Mouse (Mus musculus): ENCODE results near the gene Pde4b. TPM values are rescaled to one million over a fixed set of nuclear protein-coding genes. Genes with fewer than 3 reads are reported as not detected.
A peak's percentile ranks its signal among the peaks of the same experiment; 100 is the strongest.

Pde4b gene
- polyA plus RNA-seq, 1 experiment from 2014 or later, result 2.5 TPM

- in situ Hi-C loops (cut with MboI; ENCODE audit: low pct_unique_long_range_greater_than_20kb), result no loop called here
- CTCF ChIA-PET, result interaction anchor here (1.3 to 2.4 kb wide), 2 partner anchors 8 to 11 kb away, joined by 3 to 9 read pairs; no protein-coding TSS in a partner anchor
- POLR2A ChIA-PET, result interaction anchor here (0.6 to 1.1 kb wide), 3 partner anchors 11 to 281 kb away, joined by 3 to 4 read pairs (median 3); no protein-coding TSS in a partner anchor
- no peaks in the 10 kb centered on the region for H3K27me3 ChIP-seq
- ATAC-seq, result peak; percentile 14
- no peak for TF ChIP-seq CTCF (IDR thresholded peaks at IDR 0.05)
- no peak for DNase-seq (ENCODE audit: low read depth, low spot score)
These were observed 501.5 kb downstream of the Pde4b start for GRCm38 (mm10) chr4:102588668-102589455.

- DNase-seq (ENCODE audit: low read depth, low spot score) (no peak), ATAC-seq (peak; percentile 40)
- in situ Hi-C loops (cut with MboI; ENCODE audit: low pct_unique_long_range_greater_than_20kb), result no loop called here
- ChIA-PET POLR2A (interaction anchor here (0.6 to 0.8 kb wide), 2 partner anchors 12 to 280 kb away, joined by 3 to 4 read pairs; no protein-coding TSS in a partner anchor), CTCF (interaction anchor here (1.3 to 2.4 kb wide), 2 partner anchors 9 to 10 kb away, joined by 3 to 9 read pairs; no protein-coding TSS in a partner anchor)
- TF ChIP-seq CTCF (IDR thresholded peaks at IDR 0.05), result no peak
- H3K27me3 ChIP-seq, result no peaks in the 10 kb centered on the region
These were observed 502.2 kb downstream of the Pde4b start for GRCm38 (mm10) chr4:102589537-102590031.

GRCm38 (mm10) chr4:102591798-102592197 is 504.5 kb downstream of the Pde4b start:
- DNase-seq (ENCODE audit: low read depth, low spot score), result no peak
- no peak for ATAC-seq
- TF ChIP-seq CTCF (IDR thresholded peaks at IDR 0.05), result no peak
- in situ Hi-C loops (cut with MboI; ENCODE audit: low pct_unique_long_range_greater_than_20kb), result no loop called here
- H3K27me3 ChIP-seq, result no peaks in the 10 kb centered on the region
- ChIA-PET POLR2A (no interaction called here), CTCF (no interaction called here)

- no peak for DNase-seq (ENCODE audit: low read depth, low spot score)
- no peak for ATAC-seq
- no peaks in the 10 kb centered on the region for H3K27me3 ChIP-seq
- in situ Hi-C loops (cut with MboI; ENCODE audit: low pct_unique_long_range_greater_than_20kb), result no loop called here
- POLR2A ChIA-PET, result no interaction called here
- TF ChIP-seq CTCF (IDR thresholded peaks at IDR 0.05), result no peak
- CTCF ChIA-PET, result no interaction called here
These were observed 505.2 kb downstream of the Pde4b start for GRCm38 (mm10) chr4:102592541-102592940.

- ChIA-PET CTCF (no interaction called here), POLR2A (no interaction called here)
- no peaks in the 10 kb centered on the region for H3K27me3 ChIP-seq
- DNase-seq (ENCODE audit: low read depth, low spot score) (no peak), ATAC-seq (no peak)
- TF ChIP-seq CTCF (IDR thresholded peaks at IDR 0.05), result no peak
- in situ Hi-C loops (cut with MboI; ENCODE audit: low pct_unique_long_range_greater_than_20kb), result no loop called here
These were observed 506.3 kb downstream of the Pde4b start for GRCm38 (mm10) chr4:102593631-102594030.

- no peak for TF ChIP-seq CTCF (IDR thresholded peaks at IDR 0.05)
- CTCF ChIA-PET, result no interaction called here
- no peak for ATAC-seq
- POLR2A ChIA-PET, result no interaction called here
- no peak for DNase-seq (ENCODE audit: low read depth, low spot score)
- no peaks in the 10 kb centered on the region for H3K27me3 ChIP-seq
- in situ Hi-C loops (cut with MboI; ENCODE audit: low pct_unique_long_range_greater_than_20kb), result no loop called here
These were observed 507.2 kb downstream of the Pde4b start for GRCm38 (mm10) chr4:102594506-102594905.

- no peak for ATAC-seq
- no peak for DNase-seq (ENCODE audit: low read depth, low spot score)
- TF ChIP-seq CTCF (IDR thresholded peaks at IDR 0.05), result no peak
- in situ Hi-C loops (cut with MboI; ENCODE audit: low pct_unique_long_range_greater_than_20kb), result no loop called here
- ChIA-PET POLR2A (no interaction called here), CTCF (no interaction called here)
- H3K27me3 ChIP-seq, result no peaks in the 10 kb centered on the region
These were observed 516.6 kb downstream of the Pde4b start for GRCm38 (mm10) chr4:102603968-102604367.

- in situ Hi-C loops (cut with MboI; ENCODE audit: low pct_unique_long_range_greater_than_20kb), result no loop called here
- DNase-seq (ENCODE audit: low read depth, low spot score) (no peak), ATAC-seq (no peak)
- no peaks in the 10 kb centered on the region for H3K27me3 ChIP-seq
- TF ChIP-seq CTCF (IDR thresholded peaks at IDR 0.05), result no peak
- CTCF ChIA-PET, result no interaction called here
- POLR2A ChIA-PET, result no interaction called here
These were observed 517.9 kb downstream of the Pde4b start for GRCm38 (mm10) chr4:102605231-102605630.

- DNase-seq (ENCODE audit: low read depth, low spot score) (no peak), ATAC-seq (no peak)
- CTCF ChIA-PET, result no interaction called here
- no peaks in the 10 kb centered on the region for H3K27me3 ChIP-seq
- TF ChIP-seq CTCF (IDR thresholded peaks at IDR 0.05), result no peak
- in situ Hi-C loops (cut with MboI; ENCODE audit: low pct_unique_long_range_greater_than_20kb), result no loop called here
- POLR2A ChIA-PET, result no interaction called here
These were observed 518.5 kb downstream of the Pde4b start for GRCm38 (mm10) chr4:102605722-102606341.

- no peak for ATAC-seq
- in situ Hi-C loops (cut with MboI; ENCODE audit: low pct_unique_long_range_greater_than_20kb), result no loop called here
These were observed 519.5 kb downstream of the Pde4b start for GRCm38 (mm10) chr4:102606825-102607224.

More at GRCm38 (mm10) chr4:102606825-102607224, 519.5 kb downstream of the Pde4b start:
- H3K27me3 ChIP-seq, result no peaks in the 10 kb centered on the region
- TF ChIP-seq CTCF (IDR thresholded peaks at IDR 0.05), result no peak
- CTCF ChIA-PET, result interaction anchor here (1.3 kb wide), 1 partner anchor 10 kb away, joined by 3 read pairs; no protein-coding TSS in a partner anchor
- DNase-seq (ENCODE audit: low read depth, low spot score), result no peak
- POLR2A ChIA-PET, result no interaction called here
